ENCODE assay signal across 7 mouse cellular contexts in the genomic region with DNA sequence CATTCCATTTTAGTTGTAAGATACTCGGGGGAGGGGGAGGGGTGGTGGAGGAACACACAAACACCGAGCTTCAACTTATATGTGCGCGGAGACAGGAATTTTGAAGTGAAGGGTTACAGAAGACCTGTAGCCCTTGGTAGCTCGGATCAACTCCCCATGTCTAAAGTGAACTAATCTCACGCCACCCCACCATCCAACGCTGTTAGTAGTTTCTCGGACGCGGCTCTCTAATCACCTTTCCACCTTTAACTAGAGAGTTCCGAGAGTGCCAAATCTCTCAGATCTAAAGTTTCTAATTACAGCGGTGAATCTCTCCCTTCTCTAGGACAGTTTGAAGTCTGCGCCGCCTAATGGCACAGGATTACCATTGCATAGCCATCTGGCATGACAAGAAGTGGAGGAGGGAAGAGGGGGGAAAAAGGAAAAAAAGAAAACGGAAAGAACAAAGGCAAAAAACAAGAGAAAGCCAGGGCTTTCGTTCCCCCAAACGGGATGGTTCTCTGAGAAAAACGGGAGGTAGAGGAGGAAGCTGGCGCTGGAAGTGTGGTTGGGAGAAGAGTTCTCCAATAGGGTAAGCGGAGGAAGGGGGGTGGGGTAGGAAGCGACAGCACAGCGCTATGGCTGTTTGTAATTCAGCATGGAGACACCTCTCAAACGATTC. TPM values are rescaled to one million over a fixed set of nuclear protein-coding genes. Genes with fewer than 3 reads are reported as not detected.
DNase-seq lines count a peak whose midpoint lies in the region; TF ChIP-seq lines count a peak whose summit lies in the region.

No protein-coding gene starts in this region.

- 35% methylated on average over 21 of the region's 23 CpGs for WGBS in macrophage (ENCODE audit: missing documents)

- H3K36me3 ChIP-seq in macrophage (ENCODE audit: inconsistent target) = no peaks in the 10 kb centered on the region

- H3K4me3 ChIP-seq in left cerebral cortex, adult 2 months = peak overlapping the region; percentile 57
- peak overlapping the region; percentile 51 for H3K4me3 ChIP-seq in macrophage (ENCODE audit: inconsistent target)

- TF ChIP-seq CTCF in left cerebral cortex, adult 2 months (IDR thresholded peaks at IDR 0.05) = peak; percentile 54

- H3K79me2 ChIP-seq in macrophage (ENCODE audit: inconsistent target) = no peaks in the 10 kb centered on the region

- peak; percentile 79 for DNase-seq in adipocyte (ENCODE audit: low spot score)
- DNase-seq in cerebellum, postnatal 14 days = peak; percentile 58 to 65
- DNase-seq in frontal cortex, postnatal 36 days (ENCODE audit: low spot score in 2 of 2) = peak; percentile 27 to 39
- peak; percentile 86 for DNase-seq in induced T-regulatory cell, adult 2 months (ENCODE audit: low read depth)
- DNase-seq in left cerebral cortex, adult 2 months (ENCODE audit: extremely low spot score in 1 of 2, low spot score in 2 of 2) = peak; percentile 22 to 29
- DNase-seq in right cerebral cortex, postnatal 25 days = peak; percentile 40

- peak overlapping the region; percentile 59; the same call in 1 of the 2 replicates for H3K27ac ChIP-seq in left cerebral cortex, adult 2 months
- H3K27ac ChIP-seq in macrophage = peak overlapping the region; percentile 22

- intact Hi-C loops in left cerebral cortex, adult 2 months (cut with DNase I) = loop anchor here (2.0 to 10.0 kb wide), 3 partner anchors 80 to 1198 kb away; a partner anchor contains a TSS

RNA-seq across cellular contexts. Expression of a gene that starts 0.7 kb away (rescaled TPM):
- 1 to 10 TPM; 4.9 to 5.0 TPM for total RNA-seq in left cerebral cortex, adult 2 months (2021)
- 1 to 10 TPM in 25 of 26 experiments, under 1 TPM in 1; 0.58 to 7.3 (median 2.6) TPM for total RNA-seq in macrophage (2018; cell fraction: chromatin; rRNA removed)
- 10 to 100 TPM in 10 of 26 experiments, 1 to 10 TPM in 16; 8.1 to 13.7 (median 9.6) TPM for total RNA-seq in macrophage (2018; cell fraction: cytosol; rRNA removed)
- total RNA-seq in macrophage (2018; cell fraction: nucleus; rRNA removed) = 10 to 100 TPM in 4 of 26 experiments, 1 to 10 TPM in 22; 3.4 to 15.7 (median 7.0) TPM
- 10.2 to 23.6 TPM (median 11.8 TPM) in 3 replicates for polyA plus RNA-seq in macrophage (2018)

Comparison
In these comparisons a context has a peak if more than half of its experiments do, and no peak if none do; other contexts are left out.
1. Peak in every context shown above with its lines: DNase-seq, H3K4me3 ChIP-seq and H3K27ac ChIP-seq.
2. DNase-seq: peak in every context shown above with its lines; median percentile 86 in induced T-regulatory cell, adult 2 months; 79 in adipocyte; 62 in cerebellum, postnatal 14 days; 40 in right cerebral cortex, postnatal 25 days; 33 in frontal cortex, postnatal 36 days; 26 in left cerebral cortex, adult 2 months.